Mouse (Mus musculus) neutrophil, adult 59 days (primary cell): ENCODE results near the gene Agk. TPM values are rescaled to one million over a fixed set of nuclear protein-coding genes. Genes with fewer than 3 reads are reported as not detected.

ENCODE experiments used
- total RNA-seq, 2 experiments: library from RNA; stranded (reverse); gene quantifications; 1 replicate in 1 of 2; 2 replicates in 1 of 2; pipeline ENCODE4 v1.2.4; 2023

Agk gene
- total RNA-seq: 1 to 10 TPM; 7.1 to 8.1 TPM

GRCm38 (mm10) chr6:40324897-40325841 lies at the start of gene Agk:
Gene Agk, plus strand, starts transcription at chr6:40325172.

GRCm38 (mm10) chr6:40436047-40436483 lies 111.1 kb downstream of the Agk start, which contains the start of gene E330009J07Rik:
Gene E330009J07Rik, minus strand, starts transcription at chr6:40436135.

GRCm38 (mm10) chr6:40438936-40439335 lies 114.0 kb downstream of the Agk start, which contains the start of gene Wee2:
Gene Wee2, plus strand, starts transcription at chr6:40439088.

Other genes starting within 250 kb of the Agk start
- 10 to 100 TPM; 15.4 to 15.9 TPM for gene E330009J07Rik, start 111.0 kb downstream of the Agk start, total RNA-seq
- gene Wee2, start 113.9 kb downstream of the Agk start, total RNA-seq: not detected
- gene Ssbp1, start 146.2 kb downstream of the Agk start, total RNA-seq: 10 to 100 TPM; 24.8 TPM
- not detected for gene Tas2r137, start 166.1 kb downstream of the Agk start, total RNA-seq
- not detected for gene Tas2r108, start 168.4 kb downstream of the Agk start, total RNA-seq
- gene Prss37, start 194.3 kb downstream of the Agk start, total RNA-seq: not detected
- gene Olfr461, start 229.9 kb downstream of the Agk start, total RNA-seq: under 1 TPM; 0.22 to 0.31 TPM
- gene Olfr460, start 244.3 kb downstream of the Agk start, total RNA-seq: under 1 TPM in 1 of 2 experiments, not detected in 1; 0.33 TPM